Mouse (Mus musculus) central nervous system, embryonic 11.5 days (tissue): ENCODE measurements around the gene Vsig10l. TPM values are rescaled to one million over a fixed set of nuclear protein-coding genes. Genes with fewer than 3 reads are reported as not detected.

Source experiments
- polyA plus RNA-seq: library from polyadenylated mRNA; depleted of rRNA; stranded (reverse); fragments of >200 nt; gene quantifications from 2 replicates; pipeline ENCODE4 v1.2.3, GENCODE M21; 2012; rRNA removed

Vsig10l gene
- 3.1 and 3.4 TPM in 2 replicates for polyA plus RNA-seq

GRCm38 (mm10) chr7:43462851-43463250 lies at the start of gene Vsig10l:
Gene Vsig10l (plus strand): TSS chr7:43463151.

GRCm38 (mm10) chr7:43427406-43427805 lies 35.5 kb upstream of the Vsig10l start, which contains the start of gene Lim2:
Gene Lim2 (plus strand): TSS chr7:43427670.

GRCm38 (mm10) chr7:43436341-43437255 lies 26.4 kb upstream of the Vsig10l start, which contains the start of gene Nkg7:
Gene Nkg7 (plus strand): TSS chr7:43437073.

GRCm38 (mm10) chr7:43440482-43440881 lies 22.5 kb upstream of the Vsig10l start, which contains the start of gene Cldnd2:
Gene Cldnd2 (plus strand): TSS chr7:43440782.

GRCm38 (mm10) chr7:43443917-43444293 lies 19.0 kb upstream of the Vsig10l start, which contains the start of the genes Etfb and Gm45233:
Gene Etfb (plus strand): TSS chr7:43444083.
Gene Gm45233 (plus strand): TSS chr7:43444128.

GRCm38 (mm10) chr7:43489631-43490125 lies 26.7 kb downstream of the Vsig10l start, which contains the start of gene Iglon5:
Gene Iglon5 (minus strand): TSS chr7:43490075.

Other genes with a start within 250 kb of the Vsig10l start
- gene Zfp715, start 149.9 kb upstream of the Vsig10l start, polyA plus RNA-seq, result 7.7 and 12.3 TPM in 2 replicates
- 0.26 and 0.29 TPM in 2 replicates for gene Siglecf, start 111.8 kb upstream of the Vsig10l start, polyA plus RNA-seq
- 0.26 and 0.39 TPM in 2 replicates for gene Siglecg, start 54.9 kb upstream of the Vsig10l start, polyA plus RNA-seq
- gene Lim2, start 35.5 kb upstream of the Vsig10l start, polyA plus RNA-seq, result 0.16 TPM in 1 of 2 replicates, not detected in the other
- not detected in 2 replicates for gene Nkg7, start 26.1 kb upstream of the Vsig10l start, polyA plus RNA-seq
- not detected in 2 replicates for gene Cldnd2, start 22.4 kb upstream of the Vsig10l start, polyA plus RNA-seq
- 144 and 159 TPM in 2 replicates for gene Etfb, start 19.1 kb upstream of the Vsig10l start, polyA plus RNA-seq
- gene Gm45233, start 19.0 kb upstream of the Vsig10l start, polyA plus RNA-seq, result 0.34 and 0.98 TPM in 2 replicates
- 23.5 and 37.8 TPM in 2 replicates for gene Iglon5, start 26.9 kb downstream of the Vsig10l start, polyA plus RNA-seq
- gene 4931406B18Rik, start 42.8 kb downstream of the Vsig10l start, polyA plus RNA-seq, result not detected in 2 replicates
- 0.83 and 2.2 TPM in 2 replicates for gene Cd33, start 81.3 kb downstream of the Vsig10l start, polyA plus RNA-seq
- gene Zfp658, start 99.1 kb downstream of the Vsig10l start, polyA plus RNA-seq, result 8.8 TPM in 2 replicates
- gene Zfp719, start 116.5 kb downstream of the Vsig10l start, polyA plus RNA-seq, result 5.7 and 8.6 TPM in 2 replicates
- gene Zfp819, start 144.0 kb downstream of the Vsig10l start, polyA plus RNA-seq, result 0.60 and 0.61 TPM in 2 replicates
- gene Ceacam18, start 171.6 kb downstream of the Vsig10l start, polyA plus RNA-seq, result 0.04 TPM in 1 of 2 replicates, not detected in the other
- gene Siglece, start 197.0 kb downstream of the Vsig10l start, polyA plus RNA-seq, result 0.53 and 0.58 TPM in 2 replicates
- 12.8 and 13.0 TPM in 2 replicates for gene Ctu1, start 208.9 kb downstream of the Vsig10l start, polyA plus RNA-seq
- gene Klk14, start 227.3 kb downstream of the Vsig10l start, polyA plus RNA-seq, result 0.13 and 0.22 TPM in 2 replicates
- gene Klk13, start 249.4 kb downstream of the Vsig10l start, polyA plus RNA-seq, result 0.16 and 0.27 TPM in 2 replicates